In genomic region chr7:141145403-141145802, GRCm38 (mm10) we compare ENCODE assay signal across 26 mouse cellular contexts. TPM values are rescaled to one million over a fixed set of nuclear protein-coding genes. Genes with fewer than 3 reads are reported as not detected.
DNase-seq lines count a peak whose midpoint lies in the region; ATAC-seq lines count a peak whose summit lies in the region.
"Had no signal": no experiment of that assay in that cellular context is flagged by ENCODE, and none has a peak within 500 bp of the region (broad histone marks: within the 10 kb centered on the region; RNA-seq: fewer than 3 reads in every experiment).

No protein-coding gene starts in this region.

- 0 out of 2 replicates have a peak, but pooled peaks cover 15% of the 10 kb centered on the region for H3K4me1 ChIP-seq in heart, embryonic 12.5 days (replicated peaks)
- H3K4me1 ChIP-seq in heart, embryonic 10.5 days = peaks cover 3% of the 10 kb centered on the region; the same call in 1 of the 2 replicates
- H3K4me1 ChIP-seq in liver, embryonic 15.5 days (replicated peaks) = peaks cover 84% of the 10 kb centered on the region
- H3K4me1 ChIP-seq: forebrain, embryonic 15.5 days; hindbrain, embryonic 13.5 days; kidney, embryonic 15.5 days; neural tube, embryonic 12.5 days had no signal

- no peak overlapping the region for H3K4me2 ChIP-seq in heart, embryonic 12.5 days
- H3K4me2 ChIP-seq in liver, embryonic 15.5 days = peak overlapping the region; percentile 49
- H3K4me2 ChIP-seq: forebrain, embryonic 15.5 days; hindbrain, embryonic 13.5 days; kidney, embryonic 15.5 days; neural tube, embryonic 12.5 days had no signal

- H3K36me3 ChIP-seq in heart, embryonic 12.5 days = peaks cover 56% of the 10 kb centered on the region
- H3K36me3 ChIP-seq in heart, embryonic 10.5 days = peaks cover 56% of the 10 kb centered on the region
- H3K36me3 ChIP-seq in liver, embryonic 15.5 days (replicated peaks) = peaks cover 98% of the 10 kb centered on the region

- no peak overlapping the region for H3K27ac ChIP-seq in heart, embryonic 12.5 days (ENCODE audit: poor library complexity, severe bottlenecking)
- no peak overlapping the region for H3K27ac ChIP-seq in heart, embryonic 10.5 days
- H3K27ac ChIP-seq in liver, embryonic 15.5 days (replicated peaks) = peak overlapping the region; percentile 83
- H3K27ac ChIP-seq: forebrain, embryonic 15.5 days; hindbrain, embryonic 13.5 days; kidney, embryonic 15.5 days; neural tube, embryonic 12.5 days had no signal

- ATAC-seq in cerebellum, adult (ENCODE audit: insufficient number of reproducible peaks, low FRiP score, low TSS enrichment) = peak; percentile 75; the same call in 1 of the 2 replicates
- ATAC-seq in heart, embryonic 12.5 days (ENCODE audit: insufficient number of reproducible peaks, low FRiP score) = 0 out of 2 replicates have a peak, but pooled peaks have one; percentile 10
- ATAC-seq in liver, embryonic 15.5 days (ENCODE audit: insufficient read depth) = peak; percentile 32
- no peak for ATAC-seq in CD4-positive, CD25-positive, alpha-beta regulatory T cell, adult 4 months
- ATAC-seq: forebrain, embryonic 15.5 days had no signal

- 58% methylated on average over 1 of the region's 1 CpGs for WGBS in heart, embryonic 12.5 days
- 67% methylated on average over 1 of the region's 1 CpGs for WGBS in heart, embryonic 10.5 days
- WGBS in liver, embryonic 15.5 days (ENCODE audit: insufficient replicate concordance) = 56% methylated on average over 1 of the region's 1 CpGs

- no peaks in the 10 kb centered on the region for H3K27me3 ChIP-seq in heart, embryonic 12.5 days (replicated peaks)
- no peaks in the 10 kb centered on the region for H3K27me3 ChIP-seq in heart, embryonic 10.5 days (ENCODE audit: insufficient read depth, poor library complexity, severe bottlenecking)
- H3K27me3 ChIP-seq in liver, embryonic 15.5 days = no peaks in the 10 kb centered on the region
- H3K27me3 ChIP-seq: forebrain, embryonic 15.5 days; hindbrain, embryonic 13.5 days; kidney, embryonic 15.5 days; neural tube, embryonic 12.5 days had no signal

- H3K9ac ChIP-seq in heart, embryonic 12.5 days = no peak overlapping the region
- peak overlapping the region; percentile 37; the same call in 1 of the 2 replicates for H3K9ac ChIP-seq in liver, embryonic 15.5 days
- H3K9ac ChIP-seq: forebrain, embryonic 15.5 days; hindbrain, embryonic 13.5 days; kidney, embryonic 15.5 days; neural tube, embryonic 12.5 days had no signal

- DNase-seq in cerebellum, postnatal 4 days (ENCODE audit: low spot score in 2 of 2) = no peak
- no peak for DNase-seq in heart, embryonic 10.5 days (ENCODE audit: low spot score)
- peak; percentile 66 for DNase-seq in cerebellum, adult 9-11 months
- no peak for DNase-seq in layer of hippocampus, postnatal 36 days
- DNase-seq: adrenal gland, postnatal 14 days; gastrocnemius, postnatal 10 days; heart, adult 11 months; heart, postnatal 36 days; kidney, adult 11 months; kidney, postnatal 36 days; layer of hippocampus, adult 9-11 months; lung, adult 18-20 months; lung, postnatal 14 days; midbrain, embryonic 14.5 days; right cerebral cortex, postnatal 14 days; spleen, adult 18-20 months had no signal

- H3K9me3 ChIP-seq in heart, embryonic 12.5 days (replicated peaks) = no peaks in the 10 kb centered on the region
- H3K9me3 ChIP-seq in heart, embryonic 10.5 days = no peaks in the 10 kb centered on the region
- H3K9me3 ChIP-seq in liver, embryonic 15.5 days (replicated peaks) = no peaks in the 10 kb centered on the region
- H3K9me3 ChIP-seq: forebrain, embryonic 15.5 days; hindbrain, embryonic 13.5 days; kidney, embryonic 15.5 days; neural tube, embryonic 12.5 days had no signal

- H3K4me3 ChIP-seq in heart, embryonic 12.5 days = no peak overlapping the region
- H3K4me3 ChIP-seq in heart, embryonic 10.5 days = no peak overlapping the region
- 0 out of 2 replicates have a peak overlapping the region, but pooled peaks have one; percentile 7 for H3K4me3 ChIP-seq in liver, embryonic 15.5 days (replicated peaks)
- H3K4me3 ChIP-seq: forebrain, embryonic 15.5 days; hindbrain, embryonic 13.5 days; kidney, embryonic 15.5 days; neural tube, embryonic 12.5 days had no signal

RNA-seq across cellular contexts. Expression of gene Ptdss2, which starts 23.2 kb away (rescaled TPM):
- 58.0 and 65.9 TPM in 2 replicates for polyA plus RNA-seq in heart, embryonic 12.5 days (2016; fragmentation: Nextera tagmentation; extraction: Ambion mirVana)
- 87.8 and 91.1 TPM in 2 replicates for polyA plus RNA-seq in heart, embryonic 10.5 days (2016; fragmentation: Nextera tagmentation; extraction: Ambion mirVana)
- 138 and 140 TPM in 2 replicates for polyA plus RNA-seq in liver, embryonic 15.5 days (2015; fragmentation: Nextera tagmentation; extraction: Ambion mirVana)
- 10 to 100 TPM in 1 of 2 experiments, 1 to 10 TPM in 1; 6.7 to 10.1 TPM for polyA plus RNA-seq in CD4-positive, CD25-positive, alpha-beta regulatory T cell, adult 4 months (2017; shearing (Covaris generic))
- total RNA-seq in layer of hippocampus, postnatal 36 days (2021) = 10 to 100 TPM; 48.5 to 64.9 TPM

RNA-seq across cellular contexts. Expression of gene Rnh1, which starts 27.3 kb away (rescaled TPM):
- polyA plus RNA-seq in heart, embryonic 12.5 days (2016; fragmentation: Nextera tagmentation; extraction: Ambion mirVana) = 82.4 and 88.2 TPM in 2 replicates
- polyA plus RNA-seq in heart, embryonic 10.5 days (2016; fragmentation: Nextera tagmentation; extraction: Ambion mirVana) = 103 and 105 TPM in 2 replicates
- polyA plus RNA-seq in liver, embryonic 15.5 days (2015; fragmentation: Nextera tagmentation; extraction: Ambion mirVana) = 64.3 and 76.1 TPM in 2 replicates
- 100 to 1,000 TPM; 121 to 188 TPM for polyA plus RNA-seq in CD4-positive, CD25-positive, alpha-beta regulatory T cell, adult 4 months (2017; shearing (Covaris generic))
- total RNA-seq in layer of hippocampus, postnatal 36 days (2021) = 10 to 100 TPM; 36.1 to 40.2 TPM

RNA-seq across cellular contexts. Expression of gene Ano9, which starts 27.8 kb away (rescaled TPM):
- 0.09 and 0.30 TPM in 2 replicates for polyA plus RNA-seq in heart, embryonic 12.5 days (2016; fragmentation: Nextera tagmentation; extraction: Ambion mirVana)
- 0.42 and 0.97 TPM in 2 replicates for polyA plus RNA-seq in heart, embryonic 10.5 days (2016; fragmentation: Nextera tagmentation; extraction: Ambion mirVana)
- 0.99 and 1.5 TPM in 2 replicates for polyA plus RNA-seq in liver, embryonic 15.5 days (2015; fragmentation: Nextera tagmentation; extraction: Ambion mirVana)
- polyA plus RNA-seq in CD4-positive, CD25-positive, alpha-beta regulatory T cell, adult 4 months (2017; shearing (Covaris generic)) = not detected
- total RNA-seq in layer of hippocampus, postnatal 36 days (2021) = not detected
- total RNA-seq: gastrocnemius, postnatal 10 days; left cerebral cortex, postnatal 10 days; megakaryocyte progenitor cell, adult 5-6 weeks had no signal
- polyA plus RNA-seq: neural tube, embryonic 12.5 days had no signal

RNA-seq across cellular contexts. Expression of gene Sigirr, which starts 45.0 kb away (rescaled TPM):
- polyA plus RNA-seq in heart, embryonic 12.5 days (2016; fragmentation: Nextera tagmentation; extraction: Ambion mirVana) = 2.2 and 2.9 TPM in 2 replicates
- polyA plus RNA-seq in heart, embryonic 10.5 days (2016; fragmentation: Nextera tagmentation; extraction: Ambion mirVana) = 3.0 and 5.7 TPM in 2 replicates
- 22.1 and 28.1 TPM in 2 replicates for polyA plus RNA-seq in liver, embryonic 15.5 days (2015; fragmentation: Nextera tagmentation; extraction: Ambion mirVana)
- polyA plus RNA-seq in CD4-positive, CD25-positive, alpha-beta regulatory T cell, adult 4 months (2017; shearing (Covaris generic)) = 100 to 1,000 TPM; 202 to 308 TPM
- 1 to 10 TPM; 1.7 to 2.4 TPM for total RNA-seq in layer of hippocampus, postnatal 36 days (2021)

RNA-seq across cellular contexts. Expression of gene Hras, which starts 48.4 kb away (rescaled TPM):
- polyA plus RNA-seq in heart, embryonic 12.5 days (2016; fragmentation: Nextera tagmentation; extraction: Ambion mirVana) = 74.1 and 78.2 TPM in 2 replicates
- polyA plus RNA-seq in heart, embryonic 10.5 days (2016; fragmentation: Nextera tagmentation; extraction: Ambion mirVana) = 89.6 and 92.6 TPM in 2 replicates
- polyA plus RNA-seq in liver, embryonic 15.5 days (2015; fragmentation: Nextera tagmentation; extraction: Ambion mirVana) = 83.0 and 98.2 TPM in 2 replicates
- 1 to 10 TPM; 3.8 to 4.3 TPM for polyA plus RNA-seq in CD4-positive, CD25-positive, alpha-beta regulatory T cell, adult 4 months (2017; shearing (Covaris generic))
- total RNA-seq in layer of hippocampus, postnatal 36 days (2021) = 100 to 1,000 TPM; 209 to 213 TPM
